Mouse (Mus musculus) CD4-positive, CD25-positive, alpha-beta regulatory T cell, adult 4 months (primary cell): ENCODE measurements around the gene Sema3g. TPM values are rescaled to one million over a fixed set of nuclear protein-coding genes. Genes with fewer than 3 reads are reported as not detected.

Experiments
- ATAC-seq: one replicate; pipeline ENCODE4 v1.8.0; 2017
- polyA plus RNA-seq, 2 experiments: library from polyadenylated mRNA; unstranded; fragments of 100-300 nt; shearing (Covaris generic); gene quantifications; one replicate each; pipeline ENCODE4 v1.2.1; 2017

The Sema3g gene
- polyA plus RNA-seq, 2 experiments from 2014 or later: not detected

- peak; percentile 39 for ATAC-seq
Observed at GRCm38 (mm10) chr14:31195968-31196367, 21.7 kb upstream of the Sema3g start.

DNA sequence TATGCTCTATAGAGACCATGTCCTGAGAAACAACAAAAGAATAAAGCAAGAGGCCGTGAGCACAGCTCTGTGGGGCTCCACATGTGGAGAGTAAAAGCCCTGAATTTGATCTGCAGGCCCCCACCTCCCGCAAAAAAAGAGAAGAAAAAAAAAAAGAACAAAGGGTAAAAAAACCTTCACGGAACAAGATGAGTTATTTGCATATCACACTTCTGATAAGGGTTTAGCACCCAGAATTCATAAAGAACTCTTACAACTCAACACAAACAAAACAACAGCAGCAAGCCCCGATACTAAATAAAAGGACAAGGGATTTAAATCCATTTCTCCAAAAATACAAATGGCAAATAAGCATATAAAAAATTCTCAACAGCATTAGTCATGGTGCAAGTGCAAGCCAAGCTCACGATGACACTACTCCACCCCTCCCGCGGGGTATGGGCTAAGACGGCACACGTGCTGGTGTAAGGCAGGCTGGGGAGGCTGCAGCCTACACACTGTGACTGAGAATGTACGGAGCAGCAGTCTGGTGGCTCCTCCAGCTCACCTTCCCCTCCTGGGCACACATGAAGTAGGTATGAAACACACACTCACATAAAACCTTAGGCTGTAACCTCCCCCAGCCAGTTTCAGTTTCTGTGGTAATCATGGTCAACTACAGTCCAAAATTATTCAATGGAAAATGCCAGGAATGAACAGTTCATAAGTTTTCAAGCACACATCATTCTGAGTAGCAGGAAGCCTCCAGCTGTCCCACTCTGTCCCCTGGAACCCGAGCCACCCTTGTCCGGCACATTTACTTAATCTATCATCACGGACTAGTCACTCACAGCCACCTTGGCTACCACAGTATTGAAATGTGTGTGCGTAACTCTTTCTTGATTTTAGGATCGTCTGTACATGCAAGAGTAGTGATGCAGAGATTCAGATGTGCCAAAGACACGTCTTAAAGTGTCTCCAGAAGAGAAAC, 19.8 kb upstream of the Sema3g start:
- peak; percentile 66 for ATAC-seq

DNA sequence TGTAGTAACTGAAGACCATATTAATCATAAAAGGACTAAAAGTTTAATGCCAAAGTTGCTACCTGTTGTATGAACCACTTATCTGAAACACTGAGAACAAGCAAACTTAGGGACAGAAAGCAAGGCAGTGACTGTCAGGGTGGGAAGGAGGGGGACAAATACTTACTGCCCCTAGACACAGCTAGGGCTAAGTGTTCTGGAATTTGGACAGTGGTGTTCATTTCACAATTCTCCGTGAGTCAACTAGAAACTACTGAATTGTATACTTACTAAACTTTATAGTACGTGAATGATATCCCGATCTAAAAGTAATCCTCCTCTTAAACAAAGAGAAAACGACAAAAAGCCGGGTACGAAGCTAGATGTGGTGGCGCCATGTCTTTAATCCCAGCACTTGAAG, 18.1 kb upstream of the Sema3g start:
- no peak for ATAC-seq

DNA sequence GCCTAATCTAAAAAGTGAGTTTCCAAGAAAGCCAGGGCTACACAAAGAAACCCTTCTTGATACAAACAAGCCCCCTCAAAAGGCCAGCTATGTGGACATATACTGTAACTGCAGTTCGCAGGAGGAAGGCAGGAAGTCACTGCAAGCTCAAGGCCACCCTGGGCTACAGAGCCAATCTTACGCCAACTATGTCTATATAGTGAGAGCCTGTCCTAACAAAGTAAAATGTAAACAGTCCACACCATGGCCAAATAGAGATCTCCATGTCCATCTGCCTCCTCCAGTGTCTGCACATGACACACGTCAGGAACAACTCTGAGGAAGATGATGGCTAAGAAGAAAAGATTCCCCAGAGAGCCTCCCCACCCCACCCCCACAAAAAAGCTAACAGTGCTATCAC, 17.6 kb upstream of the Sema3g start:
- ATAC-seq: no peak

DNA sequence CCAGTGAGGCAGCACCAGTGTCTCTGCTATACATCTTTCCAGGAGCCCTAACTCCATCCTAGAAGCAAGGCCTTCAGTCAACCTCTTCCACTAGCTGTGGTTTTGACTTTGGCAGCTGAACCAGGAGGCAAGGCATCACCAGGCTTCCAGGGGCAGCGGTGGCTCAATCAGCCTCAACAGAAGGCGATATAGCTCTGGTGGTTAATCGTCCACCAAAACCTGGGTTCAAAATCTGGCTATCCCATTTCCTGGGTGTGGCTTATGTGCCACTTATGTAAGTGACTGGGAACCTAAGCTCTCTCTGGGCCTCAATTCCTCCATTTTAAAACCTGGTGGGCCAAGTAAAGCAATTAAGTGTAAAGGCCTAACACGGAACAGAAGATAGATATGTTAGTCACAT, 12.8 kb upstream of the Sema3g start:
- ATAC-seq: no peak

DNA sequence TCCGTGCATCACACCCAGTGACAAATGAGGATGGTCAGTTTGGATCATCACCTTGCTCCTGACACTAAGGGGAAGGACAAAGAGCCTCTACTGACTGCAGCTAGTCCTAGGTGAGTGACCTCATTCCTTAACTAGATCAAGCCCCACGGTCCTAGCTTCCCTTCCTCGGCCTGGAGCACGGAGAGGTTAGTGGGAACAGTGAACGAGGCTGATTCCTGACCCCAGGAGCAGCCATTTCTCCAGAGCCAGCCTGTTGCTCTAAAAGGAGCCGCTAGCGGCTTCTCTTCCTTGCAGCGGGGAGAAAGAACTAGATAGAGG, 12.5 kb upstream of the Sema3g start:
- ATAC-seq: no peak

- peak; percentile 34 for ATAC-seq
Observed at GRCm38 (mm10) chr14:31205562-31206467, 11.8 kb upstream of the Sema3g start.

DNA sequence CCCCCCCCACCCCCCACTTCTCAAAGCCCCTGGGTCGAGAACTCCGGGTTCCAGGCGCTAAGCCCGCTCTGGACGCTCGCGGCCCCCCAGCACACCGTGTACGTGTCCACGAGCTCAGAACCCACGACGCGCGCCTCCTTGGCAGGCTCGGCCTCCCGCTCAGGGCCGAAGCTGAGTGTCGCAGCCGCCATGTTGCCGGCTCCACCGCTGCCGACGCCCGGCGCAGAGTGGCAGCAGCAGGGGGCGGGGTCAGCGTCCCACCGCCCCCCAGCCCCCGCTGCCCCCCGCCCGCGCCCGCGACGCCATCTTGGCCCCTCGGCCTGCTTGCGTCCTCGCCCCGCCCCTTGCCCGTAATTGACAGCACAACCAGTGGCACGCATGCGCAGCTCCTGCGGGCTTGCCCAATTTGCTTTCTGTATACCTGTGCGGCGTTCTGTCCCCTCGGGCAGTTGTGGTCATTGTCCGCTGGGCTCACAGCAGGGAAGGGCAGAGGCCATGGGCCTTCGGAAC, 11.1 kb upstream of the Sema3g start:
- ATAC-seq: peak; percentile 83

DNA sequence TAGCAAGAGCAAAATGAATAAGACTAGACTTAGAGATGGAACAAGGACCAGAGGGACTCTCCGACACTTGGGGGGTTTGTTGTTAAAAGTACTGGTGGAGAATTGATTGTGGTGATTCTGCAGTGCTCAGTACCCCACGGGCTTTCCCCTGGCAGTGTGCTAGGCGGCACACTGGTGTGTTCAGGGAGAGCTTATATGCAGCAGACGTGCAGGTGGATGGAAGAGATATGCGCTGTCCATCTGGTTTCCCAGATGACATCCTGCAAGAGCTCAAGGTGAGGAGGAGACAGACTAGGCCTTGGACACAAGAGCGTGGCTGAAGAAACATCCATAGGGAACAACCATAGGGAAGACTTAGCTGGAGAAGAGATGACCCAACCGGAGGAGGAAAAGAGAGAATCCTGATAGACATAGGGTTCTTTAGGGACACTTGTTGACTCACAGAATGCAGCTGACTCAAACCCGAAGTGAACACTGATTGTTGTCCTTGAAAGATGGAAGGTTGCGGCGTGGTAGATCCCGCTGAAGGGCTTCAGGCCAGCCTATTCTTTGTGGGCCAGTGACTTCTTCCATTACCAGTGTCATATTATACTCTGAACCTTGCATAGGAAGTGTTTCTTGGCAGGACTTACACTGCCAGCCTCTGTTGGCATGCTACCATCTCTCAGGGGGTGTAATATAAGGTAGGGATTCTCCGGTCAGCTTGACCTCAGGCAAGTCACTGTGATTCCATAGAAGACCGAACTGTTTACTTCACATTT, 10.4 kb upstream of the Sema3g start:
- peak; percentile 49 for ATAC-seq

- ATAC-seq: no peak
Observed at GRCm38 (mm10) chr14:31208084-31208483, 9.6 kb upstream of the Sema3g start, which contains the start of gene Tnnc1. Gene Tnnc1 (plus strand): TSS chr14:31208312.

GRCm38 (mm10) chr14:31209133-31209557, 8.5 kb upstream of the Sema3g start:
- ATAC-seq: no peak

- no peak for ATAC-seq
Observed at GRCm38 (mm10) chr14:31211854-31212253, 5.8 kb upstream of the Sema3g start.

DNA sequence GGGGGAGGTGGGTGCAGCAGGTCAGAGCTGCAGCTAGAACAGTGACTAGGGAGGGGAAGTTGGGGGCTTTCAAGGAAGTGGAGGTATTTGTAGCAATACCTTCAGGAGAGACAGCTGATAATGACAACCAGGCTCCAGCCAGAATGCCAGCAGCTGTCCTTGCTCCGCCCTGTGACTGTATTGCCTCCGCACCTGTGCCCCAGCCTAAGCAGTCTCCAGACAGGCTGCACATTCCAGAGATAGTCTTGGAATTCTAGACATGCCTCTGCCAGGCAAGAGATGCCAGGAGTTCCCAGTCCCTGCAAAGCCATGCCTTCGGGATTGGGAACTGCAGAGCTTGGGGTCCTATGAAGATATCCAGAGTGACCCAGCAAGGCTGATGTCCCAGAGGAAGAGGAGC, 5.2 kb upstream of the Sema3g start:
- no peak for ATAC-seq

GRCm38 (mm10) chr14:31213868-31214267, 3.8 kb upstream of the Sema3g start:
- no peak for ATAC-seq

GRCm38 (mm10) chr14:31214684-31215083, 3.0 kb upstream of the Sema3g start:
- no peak for ATAC-seq

DNA sequence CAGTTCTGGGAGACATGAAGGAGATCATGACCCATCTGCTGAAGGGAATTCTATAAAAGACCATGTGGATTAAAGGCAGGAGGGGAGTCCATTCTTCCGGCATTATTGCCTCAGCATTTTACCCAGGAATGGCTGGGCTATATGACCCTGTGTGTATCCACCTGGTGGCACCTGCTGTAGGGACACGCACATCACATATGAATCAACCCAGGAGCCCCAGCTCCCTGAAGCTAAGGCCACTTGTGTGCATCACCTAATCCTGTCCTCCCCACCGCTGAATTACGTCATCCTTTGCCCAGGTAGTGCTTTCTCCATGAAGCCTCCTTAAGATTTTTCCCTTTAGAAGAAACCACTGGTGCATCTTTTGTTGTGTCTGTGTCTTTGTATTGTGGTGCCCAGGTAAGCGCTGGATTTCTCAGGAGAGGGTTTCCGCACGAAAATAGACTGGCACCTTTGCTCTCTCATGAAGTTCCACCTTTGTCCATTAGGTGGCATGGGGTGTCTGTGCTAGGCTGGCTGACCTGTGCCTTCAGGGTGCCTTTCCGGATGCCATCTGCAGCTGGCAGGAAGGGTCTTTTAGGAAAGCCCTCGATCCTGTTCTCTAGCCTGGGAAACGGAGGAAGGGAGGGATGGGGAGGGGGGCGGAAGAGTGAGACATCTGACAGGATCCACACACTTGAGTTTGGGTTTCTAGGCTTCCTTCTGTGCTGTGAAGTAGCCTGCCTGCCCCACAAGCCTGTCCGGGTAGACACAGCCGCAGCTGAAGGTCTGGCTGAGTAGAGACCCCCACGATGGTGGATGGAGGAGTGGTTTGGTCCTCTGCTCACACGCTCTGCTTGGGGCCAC, 2.3 kb upstream of the Sema3g start:
- ATAC-seq: peak; percentile 94

DNA sequence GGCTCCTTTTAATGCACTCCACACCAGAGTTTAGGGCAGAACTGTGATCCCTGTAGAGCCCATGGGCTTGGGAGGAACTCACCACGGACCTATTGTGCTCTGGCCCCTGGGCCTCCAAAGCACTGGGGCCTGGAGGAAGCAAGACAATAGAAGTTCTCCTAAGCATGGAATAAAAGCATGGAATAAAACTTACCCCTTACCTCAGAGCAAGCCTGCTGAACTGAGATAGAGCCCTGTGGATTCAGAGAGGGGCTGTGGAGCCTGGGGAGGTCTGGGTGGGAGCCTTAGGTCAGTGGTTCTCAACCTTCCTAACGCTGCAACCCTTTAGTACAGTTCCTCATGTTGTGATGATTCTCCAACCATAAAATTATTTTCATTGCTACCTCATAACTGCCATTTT, 814 bp upstream of the Sema3g start, which contains the start of gene Nisch:
Gene Nisch, minus strand, starts transcription at position 101 of the 400 bp plus-strand sequence.
- no peak for ATAC-seq

- ATAC-seq: no peak
Observed at GRCm38 (mm10) chr14:31226978-31227377, 9.3 kb downstream of the Sema3g start.

DNA sequence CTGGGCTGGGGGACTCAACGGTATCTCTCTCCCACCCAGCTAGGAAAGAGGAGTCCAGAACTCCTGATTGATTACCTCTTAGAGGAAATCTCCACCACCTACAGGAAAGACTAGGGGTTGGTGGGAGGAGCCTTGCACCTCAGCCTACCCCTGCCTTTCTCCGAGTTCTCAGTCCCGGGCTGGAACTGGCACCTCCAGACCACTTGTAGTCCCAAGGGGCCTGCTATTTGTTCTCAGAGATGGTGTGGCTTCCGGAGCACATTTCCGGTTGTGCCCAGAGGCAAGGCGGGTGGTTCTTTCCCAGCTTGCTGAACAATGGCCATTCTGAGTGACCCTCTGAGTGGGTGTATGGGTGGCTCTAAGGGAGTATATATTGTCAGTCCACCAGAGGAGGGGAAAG, 10.6 kb downstream of the Sema3g start:
- no peak for ATAC-seq

DNA sequence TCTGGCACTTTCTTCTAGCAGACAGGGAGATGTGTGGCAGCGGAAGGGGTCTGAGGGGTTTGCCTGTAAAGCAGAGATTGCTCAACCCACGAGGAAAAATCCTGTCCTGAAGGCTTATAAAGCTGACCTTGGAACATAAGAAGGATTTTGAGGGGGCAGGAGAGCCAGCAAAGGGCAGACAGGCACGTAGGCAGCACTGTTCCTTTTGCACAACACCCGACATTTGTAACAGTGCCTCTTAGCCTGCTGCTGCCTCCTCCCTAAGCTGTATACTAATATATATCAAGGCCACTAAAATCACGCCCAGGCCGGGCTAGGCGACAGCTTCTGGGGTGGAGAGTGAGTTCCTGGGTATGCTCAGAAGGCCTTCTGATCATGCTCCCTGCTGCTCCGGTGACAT, 12.8 kb downstream of the Sema3g start:
- ATAC-seq: no peak

DNA sequence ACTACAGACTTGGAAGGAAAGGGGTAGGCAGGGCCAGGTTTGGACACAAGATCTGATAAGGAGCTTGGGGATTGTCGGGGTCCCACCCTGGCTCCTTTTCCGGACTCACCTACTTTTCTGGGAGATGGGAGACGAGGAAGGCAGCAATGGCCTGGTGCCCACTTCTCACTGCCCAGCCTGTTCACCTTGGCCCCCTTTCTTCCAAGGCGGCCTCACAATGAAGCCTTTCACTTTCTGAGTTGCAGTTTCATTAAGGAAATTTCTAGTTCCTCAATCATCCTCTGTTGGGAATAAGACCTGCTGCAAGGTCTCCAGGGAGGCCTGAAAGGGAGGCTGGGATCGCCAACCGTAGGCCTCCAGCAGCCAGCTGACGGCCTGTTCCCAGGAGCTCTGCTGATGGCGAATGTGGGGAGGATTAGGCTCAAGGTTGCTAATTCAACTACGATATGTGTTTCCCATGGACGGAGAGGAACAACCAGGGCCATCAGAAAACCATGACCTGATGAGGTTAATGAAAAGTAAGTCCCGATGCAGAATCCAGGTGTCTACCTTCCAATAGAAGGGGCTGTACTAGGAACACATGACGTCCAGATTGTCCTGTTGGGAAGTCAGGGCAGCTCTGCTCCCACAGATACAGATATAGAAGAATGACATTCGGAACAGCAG, 14.9 kb downstream of the Sema3g start:
- ATAC-seq: no peak
